Comparison of ENCODE assay signal across 22 mouse cellular contexts in the genomic region with DNA sequence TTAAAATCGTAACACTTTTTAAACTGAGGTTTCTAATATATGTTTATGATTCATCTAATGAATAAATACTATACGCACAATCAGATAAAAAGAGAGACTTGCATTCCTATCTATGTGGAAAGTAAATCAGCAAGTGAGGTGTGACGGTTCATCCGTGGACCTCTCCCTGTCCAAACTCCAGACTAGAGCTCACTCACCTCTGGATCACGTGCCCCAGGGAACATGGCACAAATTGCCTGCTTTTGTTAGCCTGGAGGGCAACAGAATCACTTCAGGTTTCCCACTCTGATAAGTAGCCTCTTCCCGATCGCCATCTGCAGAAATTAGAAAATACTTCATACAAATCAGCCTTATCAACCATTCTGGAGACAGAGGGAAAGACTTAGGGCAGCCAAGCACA.
"Had no signal": no experiment of that assay in that cellular context is flagged by ENCODE, and none has a peak within 500 bp of the region (broad histone marks: within the 10 kb centered on the region; RNA-seq: fewer than 3 reads in every experiment).

No protein-coding gene starts in this region.

- H3K4me1 ChIP-seq: heart, embryonic 10.5 days; heart, embryonic 12.5 days; hindbrain, embryonic 12.5 days; liver, embryonic 12.5 days had no signal

- H3K4me3 ChIP-seq: gastrocnemius, adult 2 months; heart, embryonic 10.5 days; heart, embryonic 12.5 days; hindbrain, embryonic 10.5 days; hindbrain, embryonic 12.5 days; limb, embryonic 13.5 days; limb, embryonic 15.5 days; liver, embryonic 12.5 days had no signal

- H3K4me2 ChIP-seq: heart, embryonic 12.5 days; hindbrain, embryonic 12.5 days; hindbrain, embryonic 14.5 days; limb, embryonic 13.5 days; limb, embryonic 15.5 days; liver, embryonic 12.5 days had no signal

- H3K27me3 ChIP-seq: heart, embryonic 12.5 days; hindbrain, embryonic 12.5 days; liver, embryonic 12.5 days had no signal

- DNase-seq: gastrocnemius, adult 2 months; gastrocnemius, postnatal 10 days; gastrocnemius, postnatal 25 days; heart, adult 18-20 months; heart, postnatal 10 days; heart, postnatal 4 days; layer of hippocampus, adult 9-11 months; layer of hippocampus, postnatal 36 days; left cerebral cortex, postnatal 4 days had no signal

- ATAC-seq: forebrain, embryonic 16.5 days; hindbrain, embryonic 16.5 days; inflammation-experienced regulatory T-cells, adult 6 months; intestine, embryonic 16.5 days; liver, embryonic 12.5 days had no signal

- H3K9ac ChIP-seq: heart, embryonic 12.5 days; hindbrain, embryonic 12.5 days; hindbrain, embryonic 14.5 days; limb, embryonic 13.5 days; limb, embryonic 15.5 days; liver, embryonic 12.5 days; liver, embryonic 14.5 days had no signal

- H3K27ac ChIP-seq: gastrocnemius, adult 2 months; heart, embryonic 10.5 days; hindbrain, embryonic 10.5 days; hindbrain, embryonic 12.5 days; hindbrain, embryonic 14.5 days; limb, embryonic 13.5 days; limb, embryonic 15.5 days; liver, embryonic 12.5 days; liver, embryonic 14.5 days had no signal

- H3K36me3 ChIP-seq: heart, embryonic 10.5 days; heart, embryonic 12.5 days; hindbrain, embryonic 10.5 days; hindbrain, embryonic 12.5 days; limb, embryonic 13.5 days; limb, embryonic 15.5 days; liver, embryonic 12.5 days had no signal

- H3K9me3 ChIP-seq: heart, embryonic 10.5 days; heart, embryonic 12.5 days; hindbrain, embryonic 10.5 days; hindbrain, embryonic 12.5 days; limb, embryonic 13.5 days; limb, embryonic 15.5 days; liver, embryonic 12.5 days had no signal
